Mouse (Mus musculus): ENCODE results near the gene Patl2. TPM values are rescaled to one million over a fixed set of nuclear protein-coding genes. Genes with fewer than 3 reads are reported as not detected.
"Not testable (repeated sequence)": the region's sequence is repeated elsewhere in the genome, so short reads cannot be mapped to it uniquely, and the experiment has no call there.

The Patl2 gene
- total RNA-seq, 2 experiments from 2014 or later = not detected

GRCm38 (mm10) chr2:122102070-122102469, 83.9 kb downstream of the Patl2 start:
- intact Hi-C loops (cut with DNase I) = no loop called here
- DNase-seq (ENCODE audit: low spot score in 2 of 2) = no peak

GRCm38 (mm10) chr2:122097686-122098085, 88.3 kb downstream of the Patl2 start:
- intact Hi-C loops (cut with DNase I); DNase-seq (ENCODE audit: low spot score in 2 of 2): not testable (repeated sequence)

- no peak for DNase-seq (ENCODE audit: low spot score in 2 of 2)
- intact Hi-C loops (cut with DNase I) = no loop called here
Observed at GRCm38 (mm10) chr2:122093844-122094243, 92.1 kb downstream of the Patl2 start.

GRCm38 (mm10) chr2:122086446-122086845, 99.5 kb downstream of the Patl2 start:
- DNase-seq (ENCODE audit: low spot score in 2 of 2) = no peak
- intact Hi-C loops (cut with DNase I) = no loop called here

DNA sequence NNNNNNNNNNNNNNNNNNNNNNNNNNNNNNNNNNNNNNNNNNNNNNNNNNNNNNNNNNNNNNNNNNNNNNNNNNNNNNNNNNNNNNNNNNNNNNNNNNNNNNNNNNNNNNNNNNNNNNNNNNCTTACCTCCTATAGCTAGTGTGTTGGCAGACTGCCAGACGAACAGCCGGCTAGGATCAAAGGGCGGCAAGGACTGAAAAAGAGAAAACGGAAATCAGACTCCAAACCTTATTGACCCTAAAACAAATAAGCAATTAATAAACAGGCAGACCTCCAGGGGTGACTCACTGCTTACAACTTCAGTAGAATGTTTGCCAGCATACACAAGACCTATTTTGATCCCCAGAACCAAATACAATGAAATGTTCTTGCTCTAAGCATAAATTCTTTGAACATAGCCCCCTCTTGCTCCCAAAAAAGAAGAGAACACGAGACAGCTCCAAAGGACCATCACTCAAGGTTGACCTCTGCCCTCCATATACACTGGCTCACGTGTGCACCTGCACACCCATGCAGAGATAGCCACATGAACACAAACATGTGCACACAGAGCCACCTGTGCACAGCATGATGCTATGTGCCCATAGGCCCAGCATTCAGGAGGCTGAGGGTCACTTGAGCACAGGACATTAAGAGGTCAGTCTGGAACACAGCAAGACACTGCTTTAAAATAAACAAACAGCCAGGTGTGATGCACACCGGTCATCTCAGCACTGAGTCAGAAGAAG, 104.1 kb downstream of the Patl2 start:
- intact Hi-C loops (cut with DNase I) = no loop called here
- DNase-seq (ENCODE audit: low spot score in 2 of 2) = no peak

Other genes with a start within 250 kb of the Patl2 start
- gene Ctdspl2, start 230.2 kb downstream of the Patl2 start, total RNA-seq (2021) = 10 to 100 TPM; 37.6 to 38.1 TPM
- under 1 TPM in 1 of 2 experiments, not detected in 1; 0.27 TPM for gene Mageb3, start 230.1 kb downstream of the Patl2 start, total RNA-seq (2021)
- gene Eif3j1, start 157.6 kb downstream of the Patl2 start, total RNA-seq (2021) = 10 to 100 TPM; 17.7 to 19.6 TPM
- gene Spg11, start 67.8 kb downstream of the Patl2 start, total RNA-seq (2021) = 10 to 100 TPM; 14.4 to 16.4 TPM
- 100 to 1,000 TPM; 108 to 111 TPM for gene B2m, start 38.5 kb downstream of the Patl2 start, total RNA-seq (2021)
- gene Trim69, start 25.5 kb downstream of the Patl2 start, total RNA-seq (2021) = not detected
- gene Terb2, start 83 bp upstream of the Patl2 start, total RNA-seq (2021) = not detected
- gene Sord, start 48.6 kb upstream of the Patl2 start, total RNA-seq (2021) = 10 to 100 TPM; 16.6 to 20.0 TPM
- gene Duox2, start 112.3 kb upstream of the Patl2 start, total RNA-seq (2021) = not detected
- not detected for gene Duoxa2, start 112.7 kb upstream of the Patl2 start, total RNA-seq (2021)
- gene Duoxa1, start 127.5 kb upstream of the Patl2 start, total RNA-seq (2021) = not detected
- gene Duox1, start 129.5 kb upstream of the Patl2 start, total RNA-seq (2021) = under 1 TPM in 1 of 2 experiments, not detected in 1; 0.05 TPM
- 10 to 100 TPM; 68.3 to 76.2 TPM for gene Shf, start 183.0 kb upstream of the Patl2 start, total RNA-seq (2021)
- under 1 TPM; 0.15 to 0.23 TPM for gene Slc28a2, start 240.3 kb upstream of the Patl2 start, total RNA-seq (2021)